23 mouse cellular contexts compared by ENCODE assay signal in the genomic region with DNA sequence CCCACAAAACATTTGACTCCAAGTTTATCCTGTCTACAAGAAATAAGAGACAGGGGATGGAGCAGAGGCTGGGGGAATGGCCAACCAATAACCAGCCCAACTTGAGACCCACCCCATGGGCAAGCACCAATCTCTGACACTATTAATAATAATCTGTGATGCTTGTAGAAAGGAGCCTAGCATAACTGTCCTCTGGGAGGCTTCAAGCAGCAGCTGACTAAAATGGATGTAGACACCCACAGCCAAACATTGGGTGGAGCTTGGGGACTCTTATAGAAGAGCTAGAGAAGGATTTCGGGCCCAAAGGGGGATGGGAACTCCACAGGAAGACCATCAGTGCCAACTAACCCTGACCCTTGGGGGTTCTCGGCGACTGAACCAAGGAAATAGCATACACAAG.
A peak's percentile ranks its signal among the peaks of the same experiment; 100 is the strongest.
DNase-seq lines count a peak whose midpoint lies in the region; ATAC-seq and TF ChIP-seq lines count a peak whose summit lies in the region.
"Had no signal": no experiment of that assay in that cellular context is flagged by ENCODE, and none has a peak within 500 bp of the region (broad histone marks: within the 10 kb centered on the region; RNA-seq: fewer than 3 reads in every experiment).

No protein-coding gene starts in this region.

- ATAC-seq in lung, embryonic 16.5 days (ENCODE audit: low read depth): peak; percentile 66
- ATAC-seq in midbrain, embryonic 11.5 days (ENCODE audit: low FRiP score): no peak
- no peak for ATAC-seq in midbrain, embryonic 15.5 days (replicated peaks)
- ATAC-seq: forebrain, embryonic 15.5 days; hindbrain, embryonic 16.5 days; Patski had no signal

- no peak for TF ChIP-seq CTCF in gastrocnemius, adult 2 months (IDR thresholded peaks at IDR 0.05)

- H3K4me1 ChIP-seq in lung, embryonic 16.5 days (replicated peaks; ENCODE audit: control insufficient read depth, insufficient read depth, low read length): no peaks in the 10 kb centered on the region
- H3K4me1 ChIP-seq in midbrain, embryonic 11.5 days (ENCODE audit: control insufficient read depth, insufficient read depth, low read length): no peaks in the 10 kb centered on the region
- no peaks in the 10 kb centered on the region for H3K4me1 ChIP-seq in midbrain, embryonic 15.5 days
- H3K4me1 ChIP-seq: embryonic facial prominence, embryonic 12.5 days; embryonic facial prominence, embryonic 15.5 days; forebrain, embryonic 12.5 days; forebrain, embryonic 15.5 days; heart, embryonic 12.5 days; heart, embryonic 15.5 days; hindbrain, embryonic 10.5 days; hindbrain, embryonic 13.5 days had no signal

- 59% methylated on average over 3 of the region's 3 CpGs for WGBS in lung, embryonic 16.5 days
- WGBS in midbrain, embryonic 11.5 days: 86% methylated on average over 3 of the region's 3 CpGs
- WGBS in midbrain, embryonic 15.5 days: 87% methylated on average over 3 of the region's 3 CpGs

- DNase-seq in gastrocnemius, adult 2 months: no peak
- DNase-seq in gastrocnemius, postnatal 36 days: no peak
- DNase-seq in lung, postnatal 14 days: no peak
- peak; percentile 39 for DNase-seq in midbrain, embryonic 11.5 days (ENCODE audit: low spot score, missing footprints)
- no peak for DNase-seq in cerebellum, postnatal 36 days
- DNase-seq: B cell, adult 2 months; cerebellum, adult 18-20 months; cerebellum, adult 9-10 months; cerebellum, postnatal 14 days had no signal

- no peak overlapping the region for H3K4me3 ChIP-seq in gastrocnemius, adult 2 months
- no peak overlapping the region for H3K4me3 ChIP-seq in lung, embryonic 16.5 days (ENCODE audit: low read length)
- no peak overlapping the region for H3K4me3 ChIP-seq in midbrain, embryonic 11.5 days (ENCODE audit: low read depth, low read length)
- no peak overlapping the region for H3K4me3 ChIP-seq in midbrain, embryonic 15.5 days
- H3K4me3 ChIP-seq: embryonic facial prominence, embryonic 12.5 days; embryonic facial prominence, embryonic 15.5 days; forebrain, embryonic 12.5 days; forebrain, embryonic 15.5 days; heart, embryonic 12.5 days; heart, embryonic 15.5 days; hindbrain, embryonic 10.5 days; hindbrain, embryonic 13.5 days had no signal

- H3K36me3 ChIP-seq in lung, embryonic 16.5 days (ENCODE audit: control insufficient read depth, insufficient read depth, low read length): no peaks in the 10 kb centered on the region
- no peaks in the 10 kb centered on the region for H3K36me3 ChIP-seq in midbrain, embryonic 11.5 days (ENCODE audit: control insufficient read depth, insufficient read depth, low read length)
- no peaks in the 10 kb centered on the region for H3K36me3 ChIP-seq in midbrain, embryonic 15.5 days (replicated peaks)
- H3K36me3 ChIP-seq: embryonic facial prominence, embryonic 12.5 days; embryonic facial prominence, embryonic 15.5 days; forebrain, embryonic 12.5 days; forebrain, embryonic 15.5 days; G1E; heart, embryonic 12.5 days; heart, embryonic 15.5 days; hindbrain, embryonic 13.5 days had no signal

- H3K9ac ChIP-seq in lung, embryonic 16.5 days (ENCODE audit: low read length): no peak overlapping the region
- H3K9ac ChIP-seq in midbrain, embryonic 11.5 days (ENCODE audit: low read length): no peak overlapping the region
- no peak overlapping the region for H3K9ac ChIP-seq in midbrain, embryonic 15.5 days
- H3K9ac ChIP-seq: embryonic facial prominence, embryonic 12.5 days; embryonic facial prominence, embryonic 15.5 days; forebrain, embryonic 12.5 days; forebrain, embryonic 15.5 days; heart, embryonic 12.5 days; heart, embryonic 15.5 days; hindbrain, embryonic 13.5 days had no signal

- H3K9me3 ChIP-seq in lung, embryonic 16.5 days (ENCODE audit: control insufficient read depth, low read length): peaks cover 2% of the 10 kb centered on the region; the same call in 1 of the 2 replicates
- H3K9me3 ChIP-seq in midbrain, embryonic 11.5 days (ENCODE audit: control insufficient read depth, low read length): no peaks in the 10 kb centered on the region; the same call in 1 of the 2 replicates
- H3K9me3 ChIP-seq in midbrain, embryonic 15.5 days: no peaks in the 10 kb centered on the region
- H3K9me3 ChIP-seq: embryonic facial prominence, embryonic 15.5 days; forebrain, embryonic 15.5 days; heart, embryonic 15.5 days had no signal

- intact Hi-C loops in gastrocnemius, adult 2 months (cut with DNase I): no loop called here
- intact Hi-C loops in gastrocnemius, postnatal 36 days (cut with DNase I): loop anchor here (10.0 kb wide), 1 partner anchor 89 kb away; a partner anchor contains a TSS

- H3K4me2 ChIP-seq in lung, embryonic 16.5 days (ENCODE audit: low read depth, low read length): no peak overlapping the region
- H3K4me2 ChIP-seq in midbrain, embryonic 11.5 days: no peak overlapping the region
- H3K4me2 ChIP-seq in midbrain, embryonic 15.5 days: no peak overlapping the region
- H3K4me2 ChIP-seq: embryonic facial prominence, embryonic 12.5 days; embryonic facial prominence, embryonic 15.5 days; forebrain, embryonic 12.5 days; forebrain, embryonic 15.5 days; heart, embryonic 12.5 days; heart, embryonic 15.5 days; hindbrain, embryonic 13.5 days had no signal

- H3K27me3 ChIP-seq in lung, embryonic 16.5 days (ENCODE audit: control insufficient read depth, insufficient read depth, low read depth, low read length): no peaks in the 10 kb centered on the region
- no peaks in the 10 kb centered on the region for H3K27me3 ChIP-seq in midbrain, embryonic 11.5 days (ENCODE audit: control insufficient read depth, insufficient read depth, low read length)
- no peaks in the 10 kb centered on the region for H3K27me3 ChIP-seq in midbrain, embryonic 15.5 days (replicated peaks)
- H3K27me3 ChIP-seq: CH12.LX; embryonic facial prominence, embryonic 12.5 days; embryonic facial prominence, embryonic 15.5 days; forebrain, embryonic 12.5 days; forebrain, embryonic 15.5 days; heart, embryonic 12.5 days; heart, embryonic 15.5 days; hindbrain, embryonic 13.5 days; Patski had no signal

- H3K27ac ChIP-seq in gastrocnemius, adult 2 months: peak overlapping the region; percentile 83
- H3K27ac ChIP-seq in lung, embryonic 16.5 days (ENCODE audit: low read length): peak overlapping the region; percentile 82
- H3K27ac ChIP-seq in midbrain, embryonic 11.5 days (ENCODE audit: low read depth, low read length): no peak overlapping the region
- no peak overlapping the region for H3K27ac ChIP-seq in midbrain, embryonic 15.5 days
- H3K27ac ChIP-seq: embryonic facial prominence, embryonic 12.5 days; embryonic facial prominence, embryonic 15.5 days; forebrain, embryonic 12.5 days; forebrain, embryonic 15.5 days; heart, embryonic 15.5 days; hindbrain, embryonic 10.5 days; hindbrain, embryonic 13.5 days had no signal

Comparison
In these comparisons a context has a peak if more than half of its experiments do, and no peak if none do; other contexts are left out.
1. H3K27ac ChIP-seq: peak in gastrocnemius, adult 2 months (single experiment) and lung, embryonic 16.5 days (single experiment); none in midbrain, embryonic 11.5 days (single experiment) and midbrain, embryonic 15.5 days (single experiment).